Mouse (Mus musculus): Measurements from ENCODE around the gene Foxl2. TPM values are rescaled to one million over a fixed set of nuclear protein-coding genes. Genes with fewer than 3 reads are reported as not detected.

The Foxl2 gene
- total RNA-seq, 2 experiments from 2014 or later, result 0.82 to 0.95 TPM

Other genes with a start within 250 kb of the Foxl2 start
- not detected for gene Prr23a1, start 112.8 kb upstream of the Foxl2 start, total RNA-seq (2021)
- not detected for gene Prr23a2, start 98.8 kb upstream of the Foxl2 start, total RNA-seq (2021)
- not detected for gene Prr23a3, start 90.5 kb upstream of the Foxl2 start, total RNA-seq (2021)
- not detected for gene 7420426K07Rik, start 52.2 kb upstream of the Foxl2 start, total RNA-seq (2021)
- gene Faim, start 31.1 kb downstream of the Foxl2 start, total RNA-seq (2021), result 10 to 100 TPM; 34.3 to 41.1 TPM
- not detected for gene Gm1123, start 80.4 kb downstream of the Foxl2 start, total RNA-seq (2021)
- 10 to 100 TPM; 24.4 to 25.5 TPM for gene Pik3cb, start 185.3 kb downstream of the Foxl2 start, total RNA-seq (2021)